Mouse (Mus musculus) stomach, embryonic 15.5 days (tissue): ENCODE data around the gene Lcp2. TPM values are rescaled to one million over a fixed set of nuclear protein-coding genes. Genes with fewer than 3 reads are reported as not detected.

Experiments
- polyA plus RNA-seq: library from polyadenylated mRNA; unstranded; fragments of >200 nt; fragmentation: Nextera tagmentation; extraction: Ambion mirVana; gene quantifications from 2 replicates; pipeline ENCODE4 v1.2.1, GENCODE M21; 2015

The Lcp2 gene
- polyA plus RNA-seq, 1 experiment from 2014 or later = 3.8 TPM

Other genes with a start within 250 kb of the Lcp2 start
- gene Kcnmb1, start 83.9 kb upstream of the Lcp2 start, polyA plus RNA-seq = 2.2 and 2.4 TPM in 2 replicates
- 11.8 and 12.1 TPM in 2 replicates for gene Kcnip1, start 53.8 kb upstream of the Lcp2 start, polyA plus RNA-seq
- gene 4930469K13Rik, start 51.6 kb downstream of the Lcp2 start, polyA plus RNA-seq = 0.19 and 0.23 TPM in 2 replicates
- not detected in 2 replicates for gene Foxi1, start 161.2 kb downstream of the Lcp2 start, polyA plus RNA-seq